Mouse (Mus musculus): ENCODE measurements at regions not wholly inside any gene's neighbourhood (a gene's known extent, or its start where the extent isn't known, plus 50 kb on each side); places are given as distances from the start of the nearest gene placed in this dataset.

DNA sequence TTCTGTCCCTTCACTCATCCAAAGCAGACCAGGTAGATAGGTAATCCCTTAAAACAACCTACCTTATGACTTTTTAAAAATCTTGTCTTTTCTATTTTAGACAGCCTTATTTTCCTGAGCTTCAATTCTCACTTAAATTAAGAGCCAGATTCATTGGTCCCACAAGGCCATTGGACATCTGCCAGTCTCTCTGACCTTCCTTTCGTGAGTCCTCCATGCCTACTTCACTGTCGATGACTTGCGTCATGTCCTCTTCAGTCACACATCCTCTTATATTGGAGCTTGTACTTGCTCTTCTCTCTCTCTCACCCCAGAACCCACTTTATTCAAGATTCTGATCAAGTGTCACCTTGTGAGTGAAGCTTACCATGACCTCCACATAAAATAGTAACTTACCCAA lies 542.0 kb upstream of the C030005K15Rik start:
- DNase-seq (ENCODE audit: extremely low read depth, insufficient read length, low spot score): no peak

GRCm38 (mm10) chr10:98291617-98292016 lies 565.1 kb upstream of the C030005K15Rik start:
- DNase-seq (ENCODE audit: extremely low read depth, insufficient read length, low spot score): no peak

- DNase-seq (ENCODE audit: extremely low read depth, insufficient read length, low spot score): no peak
Observed at GRCm38 (mm10) chr10:98292140-98292539, 565.6 kb upstream of the C030005K15Rik start.

- DNase-seq (ENCODE audit: extremely low read depth, insufficient read length, low spot score): no peak
Observed at GRCm38 (mm10) chr10:98305667-98306066, 579.1 kb upstream of the C030005K15Rik start.

DNA sequence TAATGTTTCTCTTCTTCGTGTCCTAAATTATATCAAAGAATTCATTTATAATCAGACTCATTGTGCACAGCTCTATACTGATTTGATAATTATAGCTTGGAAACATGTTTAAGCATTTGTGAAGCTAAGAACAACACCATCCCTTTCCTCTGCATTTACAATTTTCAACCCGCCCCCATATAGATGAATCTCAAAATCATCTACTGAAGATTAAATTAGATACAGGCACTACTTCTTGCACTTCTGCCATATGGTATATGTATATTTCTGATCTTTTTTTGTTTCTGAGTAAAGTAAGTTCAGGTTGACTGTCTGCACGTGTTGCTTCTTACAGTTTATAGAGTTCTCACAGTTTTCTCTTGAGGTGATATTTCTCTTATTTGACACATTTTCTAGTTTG lies 583.1 kb upstream of the C030005K15Rik start:
- no peak for DNase-seq (ENCODE audit: extremely low read depth, insufficient read length, low spot score)

- DNase-seq (ENCODE audit: extremely low read depth, insufficient read length, low spot score): no peak
Observed at GRCm38 (mm10) chr10:98311403-98311802, 584.8 kb upstream of the C030005K15Rik start.

DNA sequence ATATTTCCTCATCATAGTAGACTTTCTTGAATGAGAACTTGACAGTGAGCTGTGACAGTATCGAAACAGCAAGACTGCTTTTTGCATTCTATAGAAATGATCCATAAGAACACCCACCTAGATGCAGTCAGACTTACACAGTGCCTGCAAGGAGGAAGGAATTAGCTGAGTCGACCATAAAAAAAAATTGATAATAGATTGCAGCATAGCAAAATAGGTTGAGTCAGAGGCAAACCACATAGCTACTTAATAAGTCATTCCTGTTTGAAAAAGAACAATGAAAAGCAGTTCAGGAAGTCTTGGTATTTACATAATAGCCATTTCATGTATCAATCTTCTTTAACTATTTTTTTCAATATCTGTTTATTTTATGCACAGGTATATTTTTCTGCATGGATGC lies 591.9 kb upstream of the C030005K15Rik start:
- no peak for DNase-seq (ENCODE audit: extremely low read depth, insufficient read length, low spot score)

DNA sequence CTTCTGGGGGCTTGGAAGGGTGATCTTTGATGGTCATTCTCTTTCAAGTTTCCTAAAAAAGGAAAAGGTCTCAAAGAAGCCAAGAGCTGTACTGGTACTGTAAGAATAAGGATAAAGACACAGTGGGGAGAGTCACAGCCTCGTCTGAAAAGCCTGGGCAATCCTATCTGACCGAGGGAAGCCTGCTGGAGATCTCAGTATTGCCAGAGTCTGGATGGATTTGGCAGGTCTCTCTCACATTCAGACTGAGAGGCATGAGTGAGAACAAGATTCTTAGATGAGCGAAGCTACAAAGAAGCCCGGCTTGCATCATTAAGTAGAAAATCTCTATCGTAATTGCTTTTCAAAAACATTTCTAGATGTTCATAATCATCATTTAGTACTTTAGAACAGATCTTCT lies 590.4 kb upstream of the Atp2b1 start:
- no peak for DNase-seq (ENCODE audit: extremely low read depth, insufficient read length, low spot score)

DNA sequence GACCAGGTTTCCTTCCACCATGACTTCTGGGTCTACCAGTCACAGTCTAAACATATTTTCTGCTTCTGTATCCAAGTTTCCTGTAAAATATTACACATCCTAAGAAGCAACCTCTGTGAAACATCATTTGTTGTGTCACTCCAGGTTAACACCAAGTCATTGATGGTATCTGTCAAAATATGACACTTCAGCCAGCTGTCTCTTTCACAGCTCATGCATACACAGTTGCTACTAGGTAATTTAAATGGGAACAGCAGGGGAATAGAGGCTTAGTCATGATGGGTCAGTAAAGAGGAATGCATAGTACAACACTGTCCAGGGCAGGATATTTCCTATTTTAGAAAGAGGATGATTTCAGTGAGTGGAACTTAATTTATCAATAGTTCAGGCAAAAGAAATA lies 589.6 kb upstream of the Atp2b1 start:
- DNase-seq (ENCODE audit: extremely low read depth, insufficient read length, low spot score): peak; percentile 18

DNA sequence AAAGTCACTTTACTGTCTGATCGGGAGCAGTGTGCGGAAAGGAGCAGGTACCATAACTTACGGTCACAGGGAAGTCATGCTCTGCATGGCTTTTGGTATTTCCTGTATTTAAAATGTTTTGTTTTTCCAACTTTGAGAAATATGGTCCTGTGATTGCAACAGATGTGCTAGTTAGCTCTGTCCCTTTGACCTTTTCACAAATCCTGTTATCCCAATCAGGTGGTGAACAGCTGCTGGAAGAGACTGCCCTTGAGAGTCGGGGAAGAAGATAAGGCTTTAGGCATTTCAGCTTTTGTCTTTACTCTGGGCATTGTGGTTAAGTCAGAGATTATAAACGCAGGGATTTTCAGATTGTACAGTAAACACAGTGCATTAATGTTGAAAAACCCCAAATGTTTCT lies 588.5 kb upstream of the Atp2b1 start:
- no peak for DNase-seq (ENCODE audit: extremely low read depth, insufficient read length, low spot score)

DNA sequence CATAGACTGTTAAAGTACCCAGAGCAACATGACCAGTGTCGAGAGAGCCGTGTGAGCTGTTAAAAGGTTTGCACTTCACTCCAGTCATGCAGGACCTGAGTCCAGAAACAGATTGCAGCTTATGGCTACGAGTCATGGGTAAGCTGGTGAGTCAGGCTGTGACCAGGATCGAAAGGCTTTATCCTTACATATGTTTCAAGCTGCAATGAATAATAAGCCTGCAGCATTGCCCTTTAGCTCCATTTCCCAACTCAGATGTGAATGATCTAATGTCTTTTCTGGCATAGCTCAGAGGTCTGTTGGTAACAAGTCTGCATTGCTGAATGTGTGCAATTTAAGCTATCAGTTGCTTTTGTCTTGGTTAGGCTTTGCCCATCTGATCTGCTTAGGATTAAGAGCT lies 581.5 kb upstream of the Atp2b1 start:
- DNase-seq (ENCODE audit: extremely low read depth, insufficient read length, low spot score): peak; percentile 42

DNA sequence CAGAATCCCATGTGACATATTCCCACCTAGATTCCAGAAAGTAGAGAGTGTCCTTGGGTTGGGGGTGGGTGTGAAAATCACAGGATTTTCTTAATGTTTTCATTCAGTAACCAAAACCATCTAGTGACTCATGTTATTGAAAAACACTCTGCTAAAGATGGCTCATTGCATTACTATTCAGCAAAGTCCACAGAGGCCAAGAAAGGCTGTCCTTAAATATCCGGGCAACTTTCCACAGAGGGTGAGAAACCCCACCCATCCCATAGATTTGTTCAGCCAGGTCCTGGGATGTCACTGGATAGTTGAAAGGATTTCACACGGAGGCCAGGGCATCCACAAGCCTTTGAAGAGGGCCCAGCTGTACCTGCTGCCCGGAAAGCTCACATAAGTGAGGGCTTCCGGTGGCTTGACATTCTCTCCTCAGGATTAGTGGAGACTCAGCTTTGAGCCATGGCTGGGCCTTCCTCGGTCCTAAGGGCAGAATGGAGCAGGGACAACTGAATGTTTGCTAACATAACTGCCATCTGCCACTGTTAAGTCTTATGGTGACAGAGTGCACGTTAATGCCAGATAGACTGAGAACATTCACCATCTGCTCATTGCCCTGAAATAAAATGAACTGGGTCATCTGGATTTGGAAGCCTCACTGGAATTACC lies 580.7 kb upstream of the Atp2b1 start:
- DNase-seq (ENCODE audit: extremely low read depth, insufficient read length, low spot score): peak; percentile 65

- no peak for DNase-seq (ENCODE audit: extremely low read depth, insufficient read length, low spot score)
Observed at GRCm38 (mm10) chr10:98343827-98344226, 570.4 kb upstream of the Atp2b1 start.

- no peak for DNase-seq (ENCODE audit: extremely low read depth, insufficient read length, low spot score)
Observed at GRCm38 (mm10) chr10:98349466-98349865, 564.7 kb upstream of the Atp2b1 start.

GRCm38 (mm10) chr10:98350318-98350926 lies 563.8 kb upstream of the Atp2b1 start:
- no peak for DNase-seq (ENCODE audit: extremely low read depth, insufficient read length, low spot score)

GRCm38 (mm10) chr10:98352061-98352460 lies 562.1 kb upstream of the Atp2b1 start:
- no peak for DNase-seq (ENCODE audit: extremely low read depth, insufficient read length, low spot score)

DNA sequence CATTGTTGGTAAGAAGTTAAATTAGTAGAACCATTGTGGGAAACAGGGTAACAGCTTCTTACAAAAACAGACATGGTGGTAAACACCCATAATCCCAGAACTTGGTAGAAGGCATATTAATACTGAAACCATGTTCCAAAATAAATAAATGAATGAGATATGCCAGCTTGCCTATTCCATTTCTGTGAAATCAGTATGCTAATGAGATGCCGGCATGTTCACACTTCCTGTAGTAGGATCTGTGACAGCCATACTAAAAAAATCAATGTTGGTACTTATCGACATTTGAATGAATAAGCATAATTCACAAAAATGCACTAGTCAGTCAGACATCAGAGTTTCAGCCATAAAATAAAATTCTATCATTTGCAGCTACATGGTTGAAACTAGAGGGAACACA lies 559.7 kb upstream of the Atp2b1 start:
- no peak for DNase-seq (ENCODE audit: extremely low read depth, insufficient read length, low spot score)

- DNase-seq (ENCODE audit: extremely low read depth, insufficient read length, low spot score): no peak
Observed at GRCm38 (mm10) chr10:98364604-98365003, 549.6 kb upstream of the Atp2b1 start.

DNA sequence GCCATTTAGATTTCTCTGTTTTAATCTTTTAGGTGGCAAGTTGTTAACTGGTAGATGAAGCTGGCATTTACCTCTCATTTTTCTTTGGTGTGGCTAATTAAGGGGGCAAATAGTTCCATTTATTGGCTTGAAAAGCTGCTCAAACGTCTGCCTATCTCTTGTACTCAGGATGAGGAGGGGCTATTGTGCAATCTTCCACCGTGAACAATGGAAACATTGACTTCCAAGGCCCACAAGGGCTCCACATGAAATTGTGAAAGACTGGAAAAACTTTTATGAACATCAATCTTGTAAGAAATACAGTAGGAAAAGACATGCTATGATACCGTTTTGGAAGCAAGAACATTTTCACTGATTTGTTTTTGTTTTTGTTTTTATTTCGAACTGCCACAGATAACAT lies 541.6 kb upstream of the Atp2b1 start:
- DNase-seq (ENCODE audit: extremely low read depth, insufficient read length, low spot score): no peak

GRCm38 (mm10) chr10:98373314-98373713 lies 540.9 kb upstream of the Atp2b1 start:
- DNase-seq (ENCODE audit: extremely low read depth, insufficient read length, low spot score): no peak

GRCm38 (mm10) chr10:98374684-98375083 lies 539.5 kb upstream of the Atp2b1 start:
- no peak for DNase-seq (ENCODE audit: extremely low read depth, insufficient read length, low spot score)

- DNase-seq (ENCODE audit: extremely low read depth, insufficient read length, low spot score): no peak
Observed at GRCm38 (mm10) chr10:98388543-98388942, 525.7 kb upstream of the Atp2b1 start.

GRCm38 (mm10) chr10:98399864-98400263 lies 514.3 kb upstream of the Atp2b1 start:
- DNase-seq (ENCODE audit: extremely low read depth, insufficient read length, low spot score): no peak

Measured in 3134 (cell line).